Mouse (Mus musculus) megakaryocyte, embryonic 14.5 days (primary cell): ENCODE data around the gene Nacc2.

Experiments
- FLI1 ChIP-seq: IDR thresholded peaks from 2 replicates; pipeline ENCODE4 v1.6.1; 2012; ENCODE audit warnings: low read length, inconsistent platforms, mixed read lengths
- GATA1 ChIP-seq: IDR thresholded peaks from 3 replicates; pipeline ENCODE4 v1.6.1; 2012; ENCODE audit warnings: mixed read lengths, low read length, inconsistent platforms, borderline replicate concordance

GRCm38 (mm10) chr2:26024138-26025075 lies 98.6 kb downstream of the Nacc2 start:
- no peak for TF ChIP-seq GATA1
- no peak for TF ChIP-seq FLI1
